Mouse (Mus musculus) liver, embryonic 14.5 days (tissue): ENCODE data around the gene Atat1. TPM values are rescaled to one million over a fixed set of nuclear protein-coding genes. Genes with fewer than 3 reads are reported as not detected.
"Not testable (repeated sequence)": the region's sequence is repeated elsewhere in the genome, so short reads cannot be mapped to it uniquely, and the experiment has no call there.

ENCODE experiments used
- ATAC-seq: fragments of 200-750 bp; cut with Nextera tagmentation; 2 replicates; pipeline ENCODE4 v1.8.0; 2017; ENCODE audit warnings: moderate number of reproducible peaks, mild to moderate bottlenecking, moderate library complexity; ENCODE audit not compliant: insufficient read depth
- DNase-seq, 3 experiments: peaks; one replicate each; pipeline ENCODE4 v3.0.0-alpha.2; 2012 to 2013; ENCODE audit warnings: low read depth in 3 of 3, low spot score in 3 of 3
- H3K27ac ChIP-seq: fragments of 300-500 bp; sonication (generic); 2 replicates; pipeline ENCODE4 v1.5.1; 2014; ENCODE audit warnings: moderate library complexity, mild to moderate bottlenecking, control low read depth, inconsistent platforms
- H3K27me3 ChIP-seq: fragments of 300-500 bp; sonication (generic); 2 replicates; pipeline ENCODE4 v1.6.1; 2014; ENCODE audit warnings: mild to moderate bottlenecking, low read length, moderate library complexity; ENCODE audit not compliant: control insufficient read depth, insufficient read depth
- H3K36me3 ChIP-seq: fragments of 300-500 bp; sonication (generic); replicated peaks from 2 replicates; pipeline ENCODE4 v1.6.1; 2014; ENCODE audit warnings: low read depth; ENCODE audit not compliant: control insufficient read depth, insufficient read depth
- H3K4me1 ChIP-seq, 2 experiments: fragments of 200-500 bp in 1 of 2; fragments of 300-500 bp in 1 of 2; sonication (generic) in 1 of 2; replicated peaks; 2 replicates each; pipeline ENCODE4 v1.6.1; 2012 to 2014; ENCODE audit warnings: antibody characterized with exemption in 1 of 2, inconsistent platforms in 1 of 2, low read length in 1 of 2; ENCODE audit not compliant: control insufficient read depth in 2 of 2, insufficient read depth in 2 of 2
- H3K4me2 ChIP-seq: fragments of 300-500 bp; sonication (generic); 2 replicates; pipeline ENCODE4 v1.6.1; 2014; ENCODE audit warnings: low read depth, mild to moderate bottlenecking, control low read depth, moderate library complexity
- H3K4me3 ChIP-seq, 2 experiments: fragments of 200-500 bp in 1 of 2; fragments of 300-500 bp in 1 of 2; sonication (generic) in 1 of 2; 2 replicates each; pipeline ENCODE4 v1.5.1; 2012 to 2014; ENCODE audit warnings: low read depth in 2 of 2, low read length in 2 of 2, mild to moderate bottlenecking in 2 of 2, control low read depth in 1 of 2, inconsistent platforms in 1 of 2, moderate library complexity in 1 of 2; ENCODE audit not compliant: insufficient read depth in 1 of 2
- H3K9ac ChIP-seq: fragments of 300-500 bp; sonication (generic); replicated peaks from 2 replicates; pipeline ENCODE4 v1.6.1; 2014; ENCODE audit warnings: mild to moderate bottlenecking, control low read depth, moderate library complexity
- H3K9me3 ChIP-seq: fragments of 300-500 bp; sonication (generic); 2 replicates; pipeline ENCODE4 v1.6.1; 2016; ENCODE audit warnings: low read length, mixed read lengths; ENCODE audit not compliant: control insufficient read depth
- CTCF ChIP-seq: IDR thresholded peaks from 2 replicates; pipeline ENCODE4 v1.5.1; 2016; ENCODE audit warnings: antibody characterized with exemption, low read depth, control low read depth
- EP300 ChIP-seq: IDR thresholded peaks from 2 replicates; pipeline ENCODE4 v1.6.1; 2016; ENCODE audit warnings: antibody characterized with exemption, low read depth
- WGBS: fragments of 180-500 bp; shearing (Covaris S2); extraction: QIAGEN DNeasy Blood & Tissue Kit; methylation state at CpG from one replicate; pipeline ENCODE4 v1.1.7; 2014; ENCODE audit not compliant: insufficient replicate concordance; 5-methylcytosine and 5-hydroxymethylcytosine counted together
- polyA plus RNA-seq, 2 experiments: library from polyadenylated mRNA; depleted of rRNA in 1 of 2; stranded (reverse) in 1 of 2; unstranded in 1 of 2; fragments of >200 nt; fragmentation: Nextera tagmentation in 1 of 2; extraction: Ambion mirVana in 1 of 2; gene quantifications; 2 replicates each; pipeline versions ENCODE4 v1.2.1 to v1.2.3; 2012 to 2014

Atat1 gene
- polyA plus RNA-seq, 2 experiments: 3.3 to 8.5 TPM

- no peaks in the 10 kb centered on the region for H3K4me1 ChIP-seq
Observed at GRCm38 (mm10) chr17:35939941-35940340, 30.1 kb upstream of the Atat1 start.

GRCm38 (mm10) chr17:35939108-35939507 is 29.2 kb upstream of the Atat1 start:
- TF ChIP-seq EP300 (no peak), CTCF (no peak)
- no peak for ATAC-seq
- 53% methylated on average over 2 of the region's 2 CpGs for WGBS
- H3K9me3 ChIP-seq: no peaks in the 10 kb centered on the region
- H3K4me2 ChIP-seq: no peak overlapping the region
- H3K27ac ChIP-seq: no peak overlapping the region
- H3K27me3 ChIP-seq: no peaks in the 10 kb centered on the region
- H3K9ac ChIP-seq: no peak overlapping the region
- H3K4me1 ChIP-seq: no peaks in the 10 kb centered on the region
- DNase-seq: no peak
- no peak overlapping the region for H3K4me3 ChIP-seq
- no peaks in the 10 kb centered on the region for H3K36me3 ChIP-seq

More at GRCm38 (mm10) chr17:35939941-35940340, 30.1 kb upstream of the Atat1 start:
- Histone ChIP-seq H3K9ac (no peak overlapping the region), H3K27me3 (no peaks in the 10 kb centered on the region), H3K9me3 (no peaks in the 10 kb centered on the region), H3K27ac (no peak overlapping the region), H3K4me2 (no peak overlapping the region), H3K36me3 (no peaks in the 10 kb centered on the region), H3K4me3 (no peak overlapping the region)
- TF ChIP-seq CTCF: no peak
- no peak for TF ChIP-seq EP300
- no peak for ATAC-seq
- no peak for DNase-seq
- 50% methylated on average over 1 of the region's 1 CpGs for WGBS

GRCm38 (mm10) chr17:35937700-35938348 is 27.9 kb upstream of the Atat1 start:
- H3K9me3 ChIP-seq: no peaks in the 10 kb centered on the region
- 0 out of 2 replicates have a peak, but pooled peaks have one; percentile 45 for ATAC-seq
- TF ChIP-seq CTCF (peak; percentile 93), EP300 (no peak)
- H3K36me3 ChIP-seq: no peaks in the 10 kb centered on the region
- 17% methylated on average over 2 of the region's 2 CpGs for WGBS
- H3K4me3 ChIP-seq: no peak overlapping the region
- no peaks in the 10 kb centered on the region for H3K4me1 ChIP-seq
- H3K9ac ChIP-seq: no peak overlapping the region
- DNase-seq: peak in 2 of 3 experiments; percentile 39 to 45
- H3K4me2 ChIP-seq: no peak overlapping the region
- H3K27ac ChIP-seq: no peak overlapping the region
- H3K27me3 ChIP-seq: no peaks in the 10 kb centered on the region

GRCm38 (mm10) chr17:35935763-35936162 is 25.9 kb upstream of the Atat1 start:
- H3K27ac ChIP-seq, H3K9me3 ChIP-seq, H3K4me3 ChIP-seq, ATAC-seq, H3K36me3 ChIP-seq, DNase-seq, H3K4me1 ChIP-seq, H3K27me3 ChIP-seq, H3K9ac ChIP-seq, H3K4me2 ChIP-seq: not testable (repeated sequence)
- 79% methylated on average over 14 of the region's 14 CpGs for WGBS

- no peak overlapping the region for H3K4me3 ChIP-seq
- H3K9me3 ChIP-seq: no peaks in the 10 kb centered on the region
- no peak overlapping the region for H3K9ac ChIP-seq
- peaks cover 40% of the 10 kb centered on the region for H3K36me3 ChIP-seq
- no peak overlapping the region for H3K27ac ChIP-seq
- peaks cover 4 to 7% of the 10 kb centered on the region in 2 experiments; a peak in 3 of 4 replicates for H3K4me1 ChIP-seq
- H3K4me2 ChIP-seq: no peak overlapping the region
- ATAC-seq (no peak), DNase-seq (no peak)
- TF ChIP-seq EP300 (no peak), CTCF (no peak)
- 78% methylated on average over 4 of the region's 4 CpGs for WGBS
- H3K27me3 ChIP-seq: no peaks in the 10 kb centered on the region
Observed at GRCm38 (mm10) chr17:35932608-35933007, 22.7 kb upstream of the Atat1 start.
